Mouse (Mus musculus): ENCODE data around the gene Ptprr.

DNA sequence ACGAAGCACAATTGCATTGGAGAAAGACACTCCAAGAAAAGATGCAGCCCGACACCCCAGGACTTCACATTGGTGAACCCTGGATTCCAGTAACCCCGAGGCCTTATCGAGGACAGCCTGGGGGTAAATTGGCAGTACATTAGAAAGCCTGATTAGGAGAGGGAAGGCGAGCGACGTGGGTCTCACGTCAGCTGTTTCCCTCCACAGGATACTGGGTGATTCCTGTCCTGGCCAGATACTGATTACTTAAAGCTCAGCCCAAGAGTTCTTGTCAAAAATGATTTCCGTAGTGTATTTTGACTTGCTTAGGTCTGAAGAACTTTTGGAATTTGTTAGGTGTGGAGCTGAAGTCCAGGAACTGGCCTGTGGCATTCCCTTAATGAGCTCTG is 190.7 kb downstream of the Ptprr start:
- TF ChIP-seq MYOG (IDR thresholded peaks at IDR 0.05; ENCODE audit: control insufficient read depth, extremely low read depth, insufficient read length) (no peak), CTCF (IDR thresholded peaks at IDR 0.05; ENCODE audit: control insufficient read depth, insufficient read depth, insufficient read length) (no peak)
